In genomic region chr8:85699051-85699450, GRCm38 (mm10) we compare ENCODE assay signal across 8 mouse cellular contexts. TPM values are rescaled to one million over a fixed set of nuclear protein-coding genes. Genes with fewer than 3 reads are reported as not detected.
A peak's percentile ranks its signal among the peaks of the same experiment; 100 is the strongest.
DNase-seq lines count a peak whose midpoint lies in the region; ATAC-seq and TF ChIP-seq lines count a peak whose summit lies in the region.

No protein-coding gene starts in this region.

- TF ChIP-seq CTCF in G1E (IDR thresholded peaks at IDR 0.05; ENCODE audit: low read depth, low read length): peak; percentile 57

- peak; percentile 18 for DNase-seq in G1E (ENCODE audit: low spot score)
- peak; percentile 93 for DNase-seq in forebrain, embryonic 14.5 days (ENCODE audit: low spot score)
- peak; percentile 78 to 80 for DNase-seq in heart, postnatal 14 days
- peak; percentile 70 to 71 for DNase-seq in kidney, postnatal 4 days
- DNase-seq in testis, postnatal 10 days (ENCODE audit: low spot score): peak; percentile 68

- no peak overlapping the region for H3K4me3 ChIP-seq in G1E (ENCODE audit: low read depth, low read length)
- peak overlapping the region; percentile 15 for H3K4me3 ChIP-seq in forebrain, embryonic 14.5 days (ENCODE audit: low read depth, low read length)
- no peak overlapping the region for H3K4me3 ChIP-seq in liver, embryonic 16.5 days (ENCODE audit: low read depth, low read length)
- H3K4me3 ChIP-seq in neural tube, embryonic 15.5 days (replicated peaks): peak overlapping the region; percentile 34

- no peaks in the 10 kb centered on the region for H3K4me1 ChIP-seq in G1E (ENCODE audit: insufficient read depth, low read depth, low read length)
- 0 out of 2 replicates have a peak, but pooled peaks cover 2% of the 10 kb centered on the region for H3K4me1 ChIP-seq in forebrain, embryonic 14.5 days (ENCODE audit: control insufficient read depth, insufficient read depth, low read length)
- H3K4me1 ChIP-seq in liver, embryonic 16.5 days (ENCODE audit: control insufficient read depth, low read depth, low read length): peaks cover 7% of the 10 kb centered on the region; the same call in 1 of the 2 replicates
- H3K4me1 ChIP-seq in neural tube, embryonic 15.5 days: peaks cover 10% of the 10 kb centered on the region

- H3K27me3 ChIP-seq in G1E (ENCODE audit: insufficient read depth, low read length): no peaks in the 10 kb centered on the region; the same call in 1 of the 2 replicates
- no peaks in the 10 kb centered on the region for H3K27me3 ChIP-seq in forebrain, embryonic 14.5 days (replicated peaks; ENCODE audit: control insufficient read depth, insufficient read depth, low read length)
- peaks cover 26% of the 10 kb centered on the region for H3K27me3 ChIP-seq in liver, embryonic 16.5 days (ENCODE audit: control insufficient read depth, insufficient read depth, low read depth, low read length)
- no peaks in the 10 kb centered on the region for H3K27me3 ChIP-seq in neural tube, embryonic 15.5 days (replicated peaks)

- ATAC-seq in G1E (ENCODE audit: extremely low read depth, insufficient number of reproducible peaks, low FRiP score, poor library complexity, severe bottlenecking): peak; percentile 34; the same call in 1 of the 2 replicates
- ATAC-seq in cerebellum, adult (ENCODE audit: insufficient number of reproducible peaks, low FRiP score, low TSS enrichment): peak; percentile 64; the same call in 1 of the 2 replicates
- ATAC-seq in forebrain, embryonic 14.5 days: peak; percentile 37; the same call in 1 of the 2 replicates
- peak; percentile 37; the same call in 1 of the 2 replicates for ATAC-seq in liver, embryonic 16.5 days (ENCODE audit: low read depth)
- ATAC-seq in neural tube, embryonic 15.5 days (ENCODE audit: low FRiP score): peak; percentile 23; the same call in 1 of the 2 replicates

- no peaks in the 10 kb centered on the region for H3K36me3 ChIP-seq in G1E (replicated peaks)
- no peaks in the 10 kb centered on the region for H3K36me3 ChIP-seq in forebrain, embryonic 14.5 days (ENCODE audit: control insufficient read depth, insufficient read depth, low read length)
- no peaks in the 10 kb centered on the region for H3K36me3 ChIP-seq in liver, embryonic 16.5 days (ENCODE audit: control insufficient read depth, insufficient read depth)
- no peaks in the 10 kb centered on the region for H3K36me3 ChIP-seq in neural tube, embryonic 15.5 days

- H3K27ac ChIP-seq in forebrain, embryonic 14.5 days (ENCODE audit: low read depth, low read length): no peak overlapping the region
- H3K27ac ChIP-seq in liver, embryonic 16.5 days (ENCODE audit: low read length): no peak overlapping the region
- H3K27ac ChIP-seq in neural tube, embryonic 15.5 days (replicated peaks): no peak overlapping the region

- WGBS in forebrain, embryonic 14.5 days: under 1% methylated on average over 6 of the region's 6 CpGs
- under 1% methylated on average over 6 of the region's 6 CpGs for WGBS in liver, embryonic 16.5 days (ENCODE audit: insufficient replicate concordance)
- WGBS in neural tube, embryonic 15.5 days: under 1% methylated on average over 6 of the region's 6 CpGs

- H3K4me2 ChIP-seq in forebrain, embryonic 14.5 days (ENCODE audit: low read length): peak overlapping the region; percentile 41
- no peak overlapping the region for H3K4me2 ChIP-seq in liver, embryonic 16.5 days (ENCODE audit: low read depth, low read length)
- peak overlapping the region; percentile 54 for H3K4me2 ChIP-seq in neural tube, embryonic 15.5 days

- intact Hi-C loops in heart, postnatal 14 days (cut with DNase I): loop anchor here (5.0 to 10.0 kb wide), 2 partner anchors 776 to 1203 kb away; no protein-coding TSS in a partner anchor

- no peak overlapping the region for H3K9ac ChIP-seq in forebrain, embryonic 14.5 days (ENCODE audit: low read length)
- no peak overlapping the region for H3K9ac ChIP-seq in liver, embryonic 16.5 days (ENCODE audit: low read depth, low read length)
- no peak overlapping the region for H3K9ac ChIP-seq in neural tube, embryonic 15.5 days (replicated peaks)

- H3K9me3 ChIP-seq in G1E (replicated peaks): peaks cover 7% of the 10 kb centered on the region
- H3K9me3 ChIP-seq in forebrain, embryonic 14.5 days (replicated peaks; ENCODE audit: control insufficient read depth, low read length): no peaks in the 10 kb centered on the region
- H3K9me3 ChIP-seq in liver, embryonic 16.5 days (replicated peaks; ENCODE audit: control insufficient read depth, low read length): no peaks in the 10 kb centered on the region
- no peaks in the 10 kb centered on the region for H3K9me3 ChIP-seq in neural tube, embryonic 15.5 days (replicated peaks)

RNA-seq across cellular contexts. Expression of gene Neto2, which starts 1.7 kb away (rescaled TPM):
- total RNA-seq in G1E (2014; fragmentation: Nextera tagmentation) (not detected in 2 replicates), G1E (2017) (0.05 and 0.12 TPM in 2 replicates)
- not detected in 2 replicates for polyA plus RNA-seq in G1E (2012)
- polyA plus RNA-seq in forebrain, embryonic 14.5 days (2014; fragmentation: Nextera tagmentation; extraction: Ambion mirVana): 72.1 and 92.3 TPM in 2 replicates
- total RNA-seq in heart, postnatal 14 days (2021): 1 to 10 TPM; 2.4 to 3.0 TPM
- 0.42 and 0.54 TPM in 2 replicates for polyA plus RNA-seq in liver, embryonic 16.5 days (2015; fragmentation: Nextera tagmentation; extraction: Ambion mirVana)
- polyA plus RNA-seq in neural tube, embryonic 15.5 days (2015; fragmentation: Nextera tagmentation; extraction: Ambion mirVana): 40.5 and 48.1 TPM in 2 replicates

Comparison
In these comparisons a context has a peak if more than half of its experiments do, and no peak if none do; other contexts are left out.
1. DNase-seq: peak in every context shown above with its lines; median percentile 93 in forebrain, embryonic 14.5 days; 79 in heart, postnatal 14 days; 70 in kidney, postnatal 4 days; 68 in testis, postnatal 10 days; 18 in G1E.
2. H3K4me3 ChIP-seq: peak in forebrain, embryonic 14.5 days (single experiment) and neural tube, embryonic 15.5 days (single experiment); none in G1E (single experiment) and liver, embryonic 16.5 days (single experiment).
3. RNA of gene Neto2, which starts 1.7 kb away (polyA plus RNA-seq): 72.1 to 92.3 TPM in forebrain, embryonic 14.5 days and 40.5 to 48.1 TPM in neural tube, embryonic 15.5 days; 0.42 to 0.54 TPM in liver, embryonic 16.5 days and not detected in G1E; every median in the first group is over 10 times any median in the second.
4. Peak in every context shown above with its lines, with median percentiles within 50 percentile points of each other: ATAC-seq.